Mouse (Mus musculus): ENCODE measurements at regions not wholly inside any gene's neighbourhood (a gene's known extent, or its start where the extent isn't known, plus 50 kb on each side); places are given as distances from the start of the nearest gene placed in this dataset.

- TF ChIP-seq ZNF384 (IDR thresholded peaks at IDR 0.05; ENCODE audit: low read depth, low read length) (no peak), HCFC1 (IDR thresholded peaks at IDR 0.05; ENCODE audit: borderline replicate concordance, insufficient read depth, low read length) (no peak), CHD2 (IDR thresholded peaks at IDR 0.05; ENCODE audit: low read depth, low read length) (no peak)
Observed at GRCm38 (mm10) chr3:146343649-146344401, 60.6 kb upstream of the Ssx2ip start.
